Mouse (Mus musculus): Measurements from ENCODE around the gene Gm37240.

Gm37240 gene

DNA sequence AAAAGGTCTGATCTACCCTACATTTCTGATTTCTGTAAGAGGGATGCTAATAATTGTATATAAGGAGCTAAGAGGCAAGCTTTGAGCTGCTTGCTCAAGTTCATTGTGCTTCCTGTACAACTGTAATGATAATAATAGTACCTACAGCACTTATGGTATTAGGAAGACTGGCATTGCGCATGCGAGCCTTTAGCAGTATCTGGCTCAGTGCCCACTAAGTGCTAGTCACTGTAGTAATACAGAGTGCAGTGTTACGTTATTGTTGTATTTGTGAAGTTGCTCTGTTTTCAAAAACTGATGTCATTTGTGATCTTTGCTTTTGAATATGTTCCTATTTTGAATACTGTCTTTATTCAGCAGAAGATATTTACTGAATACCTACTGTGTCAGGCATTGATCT is 1060.9 kb downstream of the Gm37240 start:
- no peak for DNase-seq (ENCODE audit: low spot score)

GRCm38 (mm10) chr3:84825990-84826389 is 1061.3 kb downstream of the Gm37240 start:
- no peak for DNase-seq (ENCODE audit: low spot score)

DNA sequence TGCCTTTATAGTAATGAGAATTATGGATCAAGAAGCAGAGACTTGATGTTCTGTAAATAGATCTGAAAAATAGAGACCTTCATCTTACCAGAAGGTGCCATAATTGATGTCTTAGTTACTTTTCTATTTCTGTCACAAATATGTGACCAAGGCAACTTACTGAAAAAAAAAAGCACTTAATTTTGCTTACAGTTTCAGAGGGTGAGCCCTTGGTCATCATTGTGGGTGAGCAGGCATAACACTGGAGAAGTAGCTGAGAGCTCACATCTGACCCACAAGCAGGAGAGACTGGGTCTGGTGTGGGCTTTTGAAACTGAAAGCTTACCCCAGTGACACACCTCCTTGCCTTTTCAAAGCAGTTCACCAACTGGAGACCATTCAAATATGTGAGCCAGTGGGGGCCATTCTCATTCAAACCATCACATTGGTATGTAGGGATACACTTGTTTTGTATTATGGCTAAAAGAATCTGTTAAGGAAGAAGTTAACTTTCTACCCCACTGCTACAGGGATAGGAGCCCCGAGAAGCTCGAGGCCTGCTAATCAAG is 1066.6 kb downstream of the Gm37240 start:
- no peak for DNase-seq (ENCODE audit: low spot score)

GRCm38 (mm10) chr3:84816951-84817350 is 1070.4 kb downstream of the Gm37240 start:
- DNase-seq (ENCODE audit: low spot score) = no peak

DNA sequence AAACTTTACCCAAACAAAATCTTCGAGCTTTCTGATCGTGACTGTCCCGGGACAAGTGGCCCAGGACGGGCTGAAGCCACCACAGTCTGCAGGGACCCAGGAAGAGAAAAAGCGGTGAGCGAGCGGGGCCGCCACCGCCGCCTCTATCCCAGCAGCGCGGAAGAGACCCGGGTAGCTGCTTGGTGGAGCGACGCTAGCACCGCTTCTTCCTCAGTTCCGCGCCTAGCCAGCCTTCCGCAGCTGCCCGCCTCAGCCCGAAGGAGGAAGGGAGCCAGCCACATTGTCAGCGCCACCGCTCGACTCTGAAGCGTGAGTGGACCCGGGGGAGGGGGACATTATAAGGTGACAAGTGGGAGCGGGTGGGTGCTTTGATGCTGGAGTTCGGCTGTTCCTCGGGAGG is 1071.9 kb downstream of the Gm37240 start:
- peak; percentile 59 for DNase-seq (ENCODE audit: low spot score)

GRCm38 (mm10) chr3:84814762-84815381 is 1072.4 kb downstream of the Gm37240 start, which contains the start of gene Fbxw7:
Fbxw7 (plus strand) TSS chr3:84815268.
- DNase-seq (ENCODE audit: low spot score) = no peak

GRCm38 (mm10) chr3:84814157-84814761 is 1073.1 kb downstream of the Gm37240 start:
- DNase-seq (ENCODE audit: low spot score) = peak; percentile 100

GRCm38 (mm10) chr3:84813436-84814156 is 1073.7 kb downstream of the Gm37240 start:
- no peak for DNase-seq (ENCODE audit: low spot score)

DNA sequence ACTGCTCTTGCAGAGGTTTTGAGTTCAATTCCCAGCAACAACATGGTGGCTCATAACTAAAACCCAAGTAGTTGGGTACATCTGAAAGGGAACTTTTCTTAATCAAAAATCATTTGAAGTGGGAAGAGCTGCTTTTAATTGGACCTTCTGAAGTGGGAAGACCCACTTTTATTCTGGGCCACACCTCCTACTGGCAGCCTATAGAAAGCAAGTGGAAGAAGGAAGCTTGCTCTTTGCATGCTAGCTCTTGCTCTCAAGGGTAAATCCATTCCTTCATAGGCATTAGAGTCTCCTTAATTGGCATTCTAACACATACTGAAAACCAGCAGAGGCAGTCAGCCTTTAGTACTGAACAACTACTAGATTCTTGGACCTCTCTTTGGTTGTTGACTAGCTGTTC is 1076.5 kb downstream of the Gm37240 start:
- no peak for DNase-seq (ENCODE audit: low spot score)

DNA sequence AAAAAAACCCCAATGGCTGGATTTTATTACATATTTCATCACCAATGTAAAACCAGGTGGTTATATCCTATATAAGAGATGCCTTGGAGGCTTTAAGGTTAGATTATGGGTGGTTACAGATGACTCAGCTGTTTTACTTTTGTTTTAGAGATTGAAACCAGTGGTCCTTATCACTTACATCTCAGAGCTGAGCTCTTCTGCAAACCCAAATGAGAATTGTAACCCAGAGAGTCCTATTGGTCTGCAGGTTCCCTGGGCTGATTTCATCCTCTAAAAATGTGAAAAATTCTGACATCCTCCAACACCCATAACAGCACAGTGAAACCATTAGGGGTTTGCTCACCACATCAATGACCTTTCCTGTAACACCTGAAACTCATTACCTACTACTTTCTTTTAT is 1078.4 kb downstream of the Gm37240 start:
- DNase-seq (ENCODE audit: low spot score) = no peak

GRCm38 (mm10) chr3:84807826-84808225 is 1079.5 kb downstream of the Gm37240 start:
- DNase-seq (ENCODE audit: low spot score) = no peak

GRCm38 (mm10) chr3:84806206-84806605 is 1081.1 kb downstream of the Gm37240 start:
- DNase-seq (ENCODE audit: low spot score) = no peak

DNA sequence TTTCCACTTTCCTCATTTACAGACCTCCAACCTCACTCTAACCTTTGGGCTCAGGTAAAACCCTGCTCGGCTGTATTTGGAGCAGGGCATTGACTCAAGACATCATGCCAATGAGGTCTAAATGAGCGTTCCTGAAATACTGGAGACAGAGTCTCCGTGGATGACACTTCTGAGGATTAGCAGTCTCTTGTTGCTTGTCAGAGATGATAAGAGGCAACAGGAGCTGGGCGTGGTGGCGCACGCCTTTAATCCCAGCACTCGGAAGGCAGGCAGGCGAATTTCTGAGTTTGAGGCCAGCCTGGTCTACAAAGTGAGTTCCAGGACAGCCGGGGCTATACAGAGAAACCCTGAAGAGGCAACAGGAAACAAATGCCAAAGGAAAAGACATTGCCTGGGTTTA is 1083.3 kb downstream of the Gm37240 start:
- DNase-seq (ENCODE audit: low spot score) = no peak

DNA sequence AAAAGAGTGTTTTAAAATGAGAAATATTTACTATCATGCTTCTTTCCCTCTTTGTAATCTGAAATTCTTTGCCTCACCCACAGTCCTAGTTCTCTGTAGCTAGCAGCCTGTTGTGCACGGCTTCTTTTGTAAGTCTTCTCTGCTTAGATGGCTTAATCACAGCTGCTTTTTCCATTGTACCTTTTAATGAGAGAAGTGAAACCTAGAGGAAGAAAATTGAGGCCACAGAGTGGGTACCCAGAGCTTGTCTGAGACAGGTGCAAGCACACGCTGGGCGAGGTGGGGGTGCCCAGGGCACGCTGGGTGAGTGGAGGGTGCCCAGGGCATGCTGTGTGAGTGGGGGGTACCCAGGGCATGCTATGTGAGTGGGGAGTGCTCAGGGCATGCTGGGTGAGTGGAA is 1099.4 kb downstream of the Gm37240 start:
- no peak for DNase-seq (ENCODE audit: low spot score)

DNA sequence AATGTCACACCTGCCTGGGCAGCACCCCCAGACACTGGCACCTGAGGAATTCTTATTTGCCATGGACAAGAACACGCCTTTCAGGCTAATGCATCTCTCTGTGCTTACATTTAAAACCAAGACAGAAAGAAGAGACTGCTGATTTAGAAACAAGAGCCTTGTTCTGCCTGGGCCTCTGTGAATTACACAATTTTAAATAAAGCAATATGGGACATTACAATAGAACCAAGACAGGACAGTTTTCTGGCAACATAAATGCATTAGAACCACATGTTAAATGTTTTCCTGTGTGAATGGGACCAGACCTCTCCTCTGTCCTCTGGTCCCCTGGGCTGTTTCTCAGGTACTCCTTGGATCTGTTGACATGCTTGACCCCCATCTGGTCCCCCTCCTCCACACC is 1111.2 kb downstream of the Gm37240 start:
- no peak for DNase-seq (ENCODE audit: low spot score)

GRCm38 (mm10) chr3:84775577-84775976 is 1111.7 kb downstream of the Gm37240 start:
- DNase-seq (ENCODE audit: low spot score) = no peak

GRCm38 (mm10) chr3:84775067-84775423 is 1112.3 kb downstream of the Gm37240 start:
- no peak for DNase-seq (ENCODE audit: low spot score)

GRCm38 (mm10) chr3:84774246-84775066 is 1112.9 kb downstream of the Gm37240 start:
- no peak for DNase-seq (ENCODE audit: low spot score)

DNA sequence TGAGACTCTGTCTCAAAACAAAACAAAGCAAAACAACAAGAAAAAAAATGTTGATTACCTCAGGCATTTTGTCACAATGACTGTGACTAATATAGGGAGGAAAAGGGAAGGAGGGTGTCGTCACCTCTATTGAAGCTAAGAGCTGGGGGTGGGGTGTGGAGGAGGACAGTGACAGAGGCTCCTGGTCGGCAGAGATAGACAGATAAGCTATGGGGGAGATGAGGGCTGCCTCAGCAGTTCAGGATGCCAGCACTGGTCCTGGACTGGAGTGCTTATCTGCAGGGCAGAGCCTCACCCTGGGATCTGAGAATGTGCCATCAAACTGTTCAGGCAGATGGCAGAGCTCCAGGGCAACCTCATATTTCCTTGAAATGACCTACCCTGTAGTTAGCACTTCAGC is 1115.3 kb downstream of the Gm37240 start:
- no peak for DNase-seq (ENCODE audit: low spot score)

DNA sequence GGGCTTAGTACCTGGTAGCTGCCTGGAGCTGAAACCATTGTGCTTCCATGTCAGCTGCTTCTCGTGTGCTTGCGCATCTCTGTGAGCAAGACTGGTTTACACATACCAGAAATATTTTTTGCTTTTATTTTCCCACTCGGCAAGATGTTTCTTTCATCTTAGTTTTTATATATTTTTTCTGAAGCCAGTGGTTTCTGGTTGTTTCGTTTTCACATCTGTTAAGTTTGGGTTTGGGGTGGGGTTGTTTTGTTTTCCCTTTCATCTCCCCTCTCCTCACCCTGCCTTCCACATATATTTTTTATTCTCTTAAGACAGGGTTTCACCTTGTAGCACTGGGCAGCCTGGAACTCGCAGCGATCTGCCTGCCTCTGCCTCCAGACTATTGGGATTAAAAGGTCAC is 1116.8 kb downstream of the Gm37240 start:
- no peak for DNase-seq (ENCODE audit: low spot score)

GRCm38 (mm10) chr3:84769411-84769810 is 1117.9 kb downstream of the Gm37240 start:
- DNase-seq (ENCODE audit: low spot score) = no peak

- DNase-seq (ENCODE audit: low spot score) = no peak
Measured at GRCm38 (mm10) chr3:84768940-84769339, 1118.4 kb downstream of the Gm37240 start.

All from testis, postnatal 10 days (tissue).